25 mouse cellular contexts compared by ENCODE assay signal in genomic region chr15:81168735-81169134, GRCm38 (mm10). TPM values are rescaled to one million over a fixed set of nuclear protein-coding genes. Genes with fewer than 3 reads are reported as not detected.
A peak's percentile ranks its signal among the peaks of the same experiment; 100 is the strongest.
DNase-seq lines count a peak whose midpoint lies in the region; ATAC-seq and TF ChIP-seq lines count a peak whose summit lies in the region.
"Had no signal": no experiment of that assay in that cellular context is flagged by ENCODE, and none has a peak within 500 bp of the region (broad histone marks: within the 10 kb centered on the region; RNA-seq: fewer than 3 reads in every experiment).

No protein-coding gene starts in this region.

- H3K9ac ChIP-seq in liver, postnatal 0 days (replicated peaks): no peak overlapping the region
- H3K9ac ChIP-seq in liver, embryonic 12.5 days: no peak overlapping the region
- no peak overlapping the region for H3K9ac ChIP-seq in stomach, embryonic 15.5 days
- H3K9ac ChIP-seq in stomach, postnatal 0 days (ENCODE audit: low read length): no peak overlapping the region
- H3K9ac ChIP-seq: embryonic facial prominence, embryonic 12.5 days; forebrain, embryonic 13.5 days; heart, embryonic 12.5 days had no signal

- TF ChIP-seq EP300 in liver, postnatal 0 days (IDR thresholded peaks at IDR 0.05; ENCODE audit: low read depth): no peak
- TF ChIP-seq EP300 in stomach, postnatal 0 days (optimal IDR thresholded peaks at IDR 0.05): no peak

- ATAC-seq in frontal cortex, adult (ENCODE audit: low TSS enrichment): peak; percentile 69; the same call in 1 of the 2 replicates
- ATAC-seq in liver, postnatal 0 days: peak; percentile 41; the same call in 1 of the 2 replicates
- ATAC-seq in liver, embryonic 12.5 days: no peak
- ATAC-seq in stomach, embryonic 15.5 days (ENCODE audit: insufficient read depth, low FRiP score, low read depth): no peak
- ATAC-seq in stomach, postnatal 0 days (ENCODE audit: low FRiP score, low TSS enrichment): no peak
- ATAC-seq: forebrain, embryonic 13.5 days; hindbrain, postnatal 0 days; intestine, embryonic 16.5 days had no signal

- no peak overlapping the region for H3K27ac ChIP-seq in liver, postnatal 0 days (ENCODE audit: low read depth)
- H3K27ac ChIP-seq in liver, embryonic 12.5 days: no peak overlapping the region
- H3K27ac ChIP-seq in stomach, embryonic 15.5 days: peak overlapping the region; percentile 2; the same call in 1 of the 2 replicates
- no peak overlapping the region for H3K27ac ChIP-seq in stomach, postnatal 0 days (replicated peaks)
- H3K27ac ChIP-seq: embryonic facial prominence, embryonic 12.5 days; forebrain, embryonic 13.5 days; hindbrain, embryonic 10.5 days; hindbrain, postnatal 0 days had no signal

- DNase-seq in frontal cortex, postnatal 10 days (ENCODE audit: low spot score in 2 of 2): no peak
- no peak for DNase-seq in liver, postnatal 0 days
- DNase-seq in stomach, postnatal 0 days (ENCODE audit: low spot score): no peak
- no peak for DNase-seq in cerebellum, adult 9-11 months
- DNase-seq: adrenal gland, postnatal 14 days; cerebellum, adult 9-10 months; gastrocnemius, postnatal 10 days; heart, adult 11 months; heart, postnatal 10 days; kidney, postnatal 36 days; layer of hippocampus, adult 9-11 months; midbrain, embryonic 14.5 days; right cerebral cortex, postnatal 25 days; thymus, adult 2 months; thymus, postnatal 4 days had no signal

- no peaks in the 10 kb centered on the region for H3K27me3 ChIP-seq in liver, postnatal 0 days (ENCODE audit: insufficient read depth, low read length)
- no peaks in the 10 kb centered on the region for H3K27me3 ChIP-seq in liver, embryonic 12.5 days (replicated peaks)
- H3K27me3 ChIP-seq in stomach, embryonic 15.5 days (replicated peaks): no peaks in the 10 kb centered on the region
- H3K27me3 ChIP-seq in stomach, postnatal 0 days (ENCODE audit: control insufficient read depth, insufficient read depth, low read length): no peaks in the 10 kb centered on the region
- H3K27me3 ChIP-seq: embryonic facial prominence, embryonic 12.5 days; forebrain, embryonic 13.5 days; heart, embryonic 12.5 days had no signal

- 58% methylated on average over 6 of the region's 6 CpGs for WGBS in liver, postnatal 0 days (ENCODE audit: insufficient replicate concordance)
- WGBS in liver, embryonic 12.5 days (ENCODE audit: insufficient replicate concordance): 73% methylated on average over 6 of the region's 6 CpGs
- WGBS in stomach, embryonic 15.5 days: 35% methylated on average over 6 of the region's 6 CpGs
- 33% methylated on average over 6 of the region's 6 CpGs for WGBS in stomach, postnatal 0 days

- H3K9me3 ChIP-seq in liver, postnatal 0 days (ENCODE audit: low read length): no peaks in the 10 kb centered on the region
- no peaks in the 10 kb centered on the region for H3K9me3 ChIP-seq in liver, embryonic 12.5 days (replicated peaks)
- no peaks in the 10 kb centered on the region for H3K9me3 ChIP-seq in stomach, embryonic 15.5 days
- no peaks in the 10 kb centered on the region for H3K9me3 ChIP-seq in stomach, postnatal 0 days (ENCODE audit: control insufficient read depth, low read length)
- H3K9me3 ChIP-seq: embryonic facial prominence, embryonic 12.5 days; forebrain, embryonic 13.5 days; heart, embryonic 12.5 days; hindbrain, embryonic 10.5 days had no signal

- no peak for TF ChIP-seq CTCF in liver, postnatal 0 days (IDR thresholded peaks at IDR 0.05; ENCODE audit: low read depth)
- TF ChIP-seq CTCF in stomach, postnatal 0 days (IDR thresholded peaks at IDR 0.05; ENCODE audit: low read depth): no peak

- H3K4me1 ChIP-seq in liver, postnatal 0 days (ENCODE audit: insufficient read depth): 0 out of 2 replicates have a peak, but pooled peaks cover 2% of the 10 kb centered on the region
- peaks cover 12% of the 10 kb centered on the region; the same call in 1 of the 2 replicates for H3K4me1 ChIP-seq in liver, embryonic 12.5 days
- peaks cover 8% of the 10 kb centered on the region for H3K4me1 ChIP-seq in stomach, embryonic 15.5 days
- H3K4me1 ChIP-seq in stomach, postnatal 0 days (replicated peaks; ENCODE audit: control insufficient read depth, insufficient read depth): peaks cover 3% of the 10 kb centered on the region; the same call in 1 of the 2 replicates
- H3K4me1 ChIP-seq: embryonic facial prominence, embryonic 12.5 days; forebrain, embryonic 13.5 days; hindbrain, embryonic 10.5 days had no signal

- H3K4me2 ChIP-seq in liver, postnatal 0 days (ENCODE audit: low read depth, low read length): no peak overlapping the region
- H3K4me2 ChIP-seq in liver, embryonic 12.5 days: no peak overlapping the region
- no peak overlapping the region for H3K4me2 ChIP-seq in stomach, embryonic 15.5 days
- H3K4me2 ChIP-seq in stomach, postnatal 0 days (replicated peaks; ENCODE audit: low read depth): no peak overlapping the region
- H3K4me2 ChIP-seq: embryonic facial prominence, embryonic 12.5 days; forebrain, embryonic 13.5 days; heart, embryonic 12.5 days; liver, embryonic 11.5 days had no signal

- no peak overlapping the region for H3K4me3 ChIP-seq in liver, postnatal 0 days (ENCODE audit: low read depth, low read length)
- no peak overlapping the region for H3K4me3 ChIP-seq in liver, embryonic 12.5 days
- no peak overlapping the region for H3K4me3 ChIP-seq in stomach, embryonic 15.5 days (replicated peaks)
- H3K4me3 ChIP-seq in stomach, postnatal 0 days (ENCODE audit: low read depth, low read length): no peak overlapping the region
- H3K4me3 ChIP-seq: embryonic facial prominence, embryonic 12.5 days; forebrain, embryonic 13.5 days; heart, embryonic 12.5 days; hindbrain, embryonic 10.5 days had no signal

- no peaks in the 10 kb centered on the region for H3K36me3 ChIP-seq in liver, postnatal 0 days (replicated peaks; ENCODE audit: insufficient read depth, low read length)
- H3K36me3 ChIP-seq in liver, embryonic 12.5 days: no peaks in the 10 kb centered on the region
- H3K36me3 ChIP-seq in stomach, embryonic 15.5 days: no peaks in the 10 kb centered on the region
- no peaks in the 10 kb centered on the region for H3K36me3 ChIP-seq in stomach, postnatal 0 days (ENCODE audit: control insufficient read depth, insufficient read depth, low read length)
- H3K36me3 ChIP-seq: embryonic facial prominence, embryonic 12.5 days; heart, embryonic 12.5 days had no signal

RNA-seq across cellular contexts. Expression of gene Mrtfa, which starts 21.8 kb away (rescaled TPM):
- 4.3 and 4.5 TPM in 2 replicates for polyA plus RNA-seq in liver, postnatal 0 days (2015; fragmentation: Nextera tagmentation; extraction: Ambion mirVana)
- 8.0 and 8.7 TPM in 2 replicates for polyA plus RNA-seq in liver, embryonic 12.5 days (2016; fragmentation: Nextera tagmentation; extraction: Ambion mirVana)
- 23.9 and 28.2 TPM in 2 replicates for polyA plus RNA-seq in stomach, embryonic 15.5 days (2015; fragmentation: Nextera tagmentation; extraction: Ambion mirVana)
- 12.6 and 14.3 TPM in 2 replicates for polyA plus RNA-seq in stomach, postnatal 0 days (2015; fragmentation: Nextera tagmentation; extraction: Ambion mirVana)

Comparison
In these comparisons a context has a peak if more than half of its experiments do, and no peak if none do; other contexts are left out.
1. ATAC-seq: peak in frontal cortex, adult (single experiment) and liver, postnatal 0 days (single experiment); none in liver, embryonic 12.5 days (single experiment), stomach, embryonic 15.5 days (single experiment) and stomach, postnatal 0 days (single experiment).